Mouse (Mus musculus) ES-E14 (cell line): ENCODE data around the gene Urah.

ENCODE experiments used
- CHD2 ChIP-seq: IDR thresholded peaks from 2 replicates; pipeline ENCODE4 v1.6.1; 2014; ENCODE audit warnings: mild to moderate bottlenecking, low read depth, low read length, inconsistent platforms
- MAFK ChIP-seq: IDR thresholded peaks from 2 replicates; pipeline ENCODE4 v1.6.1; 2014; ENCODE audit warnings: mild to moderate bottlenecking, low read depth, low read length, inconsistent platforms; ENCODE audit not compliant: insufficient read depth
- ZNF384 ChIP-seq: IDR thresholded peaks from 2 replicates; pipeline ENCODE4 v1.6.1; 2012; ENCODE audit warnings: low read depth, low read length, inconsistent platforms

DNA sequence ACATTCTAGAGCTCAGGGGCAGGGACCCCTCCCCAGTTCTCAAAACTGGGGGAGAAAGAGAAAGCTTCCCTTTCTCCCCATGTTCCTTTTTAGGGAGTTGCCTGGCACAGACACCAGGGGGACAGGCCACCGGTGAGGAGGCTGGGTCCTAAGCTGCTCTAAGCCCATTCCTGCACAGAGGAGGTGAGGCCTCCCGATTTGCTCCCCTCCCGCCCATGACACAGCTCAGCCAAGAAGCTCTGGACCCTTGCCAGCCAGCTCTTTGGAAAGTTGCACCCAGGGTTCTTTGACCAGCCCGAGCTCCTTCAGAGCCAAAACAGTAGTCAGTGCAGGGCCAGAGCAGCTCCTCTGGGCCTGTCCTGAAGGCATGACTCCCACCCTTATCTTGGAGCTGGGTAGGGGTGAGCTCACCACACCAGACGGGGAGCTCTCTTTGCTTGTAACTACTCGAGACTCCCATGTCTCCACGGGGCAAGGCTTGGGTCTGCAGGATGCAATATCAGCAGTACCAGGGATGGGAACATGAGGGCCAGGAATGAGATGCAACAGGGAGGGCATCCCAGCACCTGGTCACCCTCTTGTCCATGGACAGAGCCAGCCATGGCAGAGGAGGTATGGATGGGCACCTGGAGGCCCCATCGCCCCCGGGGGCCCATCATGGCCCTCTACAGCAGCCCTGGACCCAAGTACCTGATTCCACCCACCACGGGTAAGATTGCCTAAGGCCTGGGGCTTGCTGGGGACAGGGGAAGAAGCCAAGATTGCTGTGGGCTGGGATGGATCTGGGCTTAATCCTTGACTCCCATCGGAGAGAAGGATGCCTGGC is 13.2 kb downstream of the Urah start, which contains the start of gene Odf3:
- TF ChIP-seq CHD2, result no peak
- no peak for TF ChIP-seq ZNF384
- no peak for TF ChIP-seq MAFK
